Comparison of ENCODE assay signal across 19 mouse cellular contexts in genomic region chr12:12064395-12064794, GRCm38 (mm10).
DNase-seq lines count a peak whose midpoint lies in the region; ATAC-seq lines count a peak whose summit lies in the region.
"Had no signal": no experiment of that assay in that cellular context is flagged by ENCODE, and none has a peak within 500 bp of the region (broad histone marks: within the 10 kb centered on the region; RNA-seq: fewer than 3 reads in every experiment).

No protein-coding gene starts in this region.

- intact Hi-C loops in left cerebral cortex, postnatal 4 days (cut with DNase I): no loop called here
- intact Hi-C loops in left cerebral cortex, postnatal 25 days (cut with DNase I): no loop called here

- peak; percentile 92 for ATAC-seq in frontal cortex, adult (ENCODE audit: low TSS enrichment)
- ATAC-seq: CD4-positive, CD25-positive, alpha-beta regulatory T cell, adult 4 months; forebrain, embryonic 16.5 days; intestine, postnatal 0 days; liver, postnatal 0 days; lung, postnatal 0 days had no signal

- DNase-seq in frontal cortex, postnatal 25 days (ENCODE audit: low spot score in 2 of 2): no peak
- peak; percentile 12 to 31 for DNase-seq in left cerebral cortex, adult 18-20 months (ENCODE audit: low spot score in 2 of 2)
- DNase-seq in left cerebral cortex, postnatal 4 days: no peak
- DNase-seq in brain, adult 2 months (ENCODE audit: low read depth, low spot score): peak; percentile 83
- DNase-seq in left cerebral cortex, postnatal 25 days (ENCODE audit: low spot score in 2 of 2): peak; percentile 3 to 80
- no peak for DNase-seq in adrenal gland, adult (ENCODE audit: inconsistent age in 2 of 2, low spot score in 1 of 2)
- DNase-seq: adrenal gland, postnatal 25 days; cerebellum, adult 9-11 months; gastrocnemius, postnatal 10 days; heart, postnatal 10 days; kidney, postnatal 4 days; liver, postnatal 0 days; thymus, adult 18-20 months; thymus, postnatal 4 days had no signal

Comparison
In these comparisons a context has a peak if more than half of its experiments do, and no peak if none do; other contexts are left out.
1. DNase-seq: peak in left cerebral cortex, adult 18-20 months (2 of 2), brain, adult 2 months (single experiment) and left cerebral cortex, postnatal 25 days (2 of 2); none in frontal cortex, postnatal 25 days (0 of 2), left cerebral cortex, postnatal 4 days (single experiment) and adrenal gland, adult (0 of 2).